Mouse (Mus musculus) cerebellum, adult 8-10 months (tissue): ENCODE data around the gene Macf1.
A peak's percentile ranks its signal among the peaks of the same experiment; 100 is the strongest.

Experiments used
- DNase-seq: peaks from one replicate; pipeline ENCODE4 v3.0.0; 2022

Gene Macf1

GRCm38 (mm10) chr4:123684260-123684659 is at the start of gene Macf1:
Gene Macf1, minus strand, starts transcription at chr4:123684360.
- DNase-seq, result peak; percentile 18

DNA sequence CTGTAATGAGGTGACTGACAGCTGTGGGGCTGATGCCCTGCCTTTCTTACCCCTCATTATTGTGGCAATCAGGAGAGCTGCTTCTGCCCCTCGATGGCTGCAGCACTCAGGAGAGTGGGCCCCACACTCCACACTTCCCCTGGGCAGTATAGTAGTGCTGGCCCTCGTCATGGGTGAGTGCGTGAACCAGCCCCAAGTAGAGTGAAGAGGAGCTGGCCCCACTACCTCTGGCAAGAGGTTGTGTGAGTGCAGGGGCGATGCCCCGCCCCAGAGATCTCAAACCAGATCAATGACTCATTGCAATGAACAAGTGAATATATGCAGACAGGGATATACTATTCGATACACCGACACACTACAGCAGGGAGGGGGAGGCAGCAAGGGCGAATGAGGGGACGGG is 49.4 kb upstream of the Macf1 start:
- DNase-seq, result no peak

DNA sequence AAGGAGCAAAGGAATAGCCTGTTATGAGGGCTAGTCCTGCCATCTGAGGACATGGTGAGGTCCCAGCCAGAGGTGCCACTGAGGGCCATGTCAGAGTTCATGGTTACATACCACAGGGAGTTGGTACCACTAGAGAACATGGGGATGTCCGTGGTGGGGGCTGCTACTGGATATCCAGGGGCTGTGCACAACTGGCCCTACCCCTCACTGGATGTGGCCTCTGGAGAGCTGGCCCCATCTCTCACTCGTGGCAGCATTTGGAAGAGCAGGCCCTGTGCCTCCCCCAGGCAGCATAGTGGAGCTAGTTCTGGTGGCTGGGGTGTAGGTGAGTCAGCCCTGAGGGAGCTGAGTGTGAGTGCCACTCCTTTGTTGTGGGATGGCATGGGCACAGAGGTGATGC is 48.8 kb upstream of the Macf1 start:
- no peak for DNase-seq

DNA sequence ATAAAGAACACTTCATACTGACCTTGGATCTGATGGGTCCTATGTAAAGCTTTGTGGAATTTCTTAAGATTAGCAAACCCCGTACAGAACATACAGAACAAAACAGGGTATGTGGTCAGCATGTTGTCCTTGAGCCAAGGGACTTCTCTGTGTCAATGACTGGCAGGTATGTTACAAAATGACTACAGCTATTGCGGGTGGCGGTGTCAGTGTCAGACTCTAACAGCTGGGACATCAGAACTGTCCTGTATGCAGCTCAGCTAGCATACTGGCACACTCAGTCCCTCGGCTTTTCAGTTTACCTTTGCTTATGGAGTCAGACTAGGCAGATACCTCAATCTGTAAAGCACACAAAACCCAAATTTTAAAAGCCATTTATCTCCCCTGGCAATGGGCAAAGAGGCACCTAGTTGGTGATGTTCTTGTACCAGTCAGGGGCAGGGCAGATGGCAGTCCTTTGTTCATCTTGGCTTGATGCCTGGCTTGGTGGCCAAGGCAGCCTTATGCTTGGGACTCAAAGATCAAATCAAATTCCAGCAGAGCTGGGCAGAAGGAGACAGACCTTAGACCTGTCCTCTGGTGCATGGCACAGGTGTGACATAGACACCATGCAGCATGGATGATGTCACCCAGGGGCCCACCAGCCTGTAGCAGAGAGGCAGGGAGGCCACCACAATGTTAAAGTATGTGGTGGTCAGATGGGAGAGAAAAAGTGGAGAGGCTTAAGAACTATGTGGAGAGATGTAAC is 48.2 kb upstream of the Macf1 start:
- peak; percentile 62 for DNase-seq

- DNase-seq, result no peak
Measured at GRCm38 (mm10) chr4:123721761-123722160, 37.6 kb upstream of the Macf1 start.

DNA sequence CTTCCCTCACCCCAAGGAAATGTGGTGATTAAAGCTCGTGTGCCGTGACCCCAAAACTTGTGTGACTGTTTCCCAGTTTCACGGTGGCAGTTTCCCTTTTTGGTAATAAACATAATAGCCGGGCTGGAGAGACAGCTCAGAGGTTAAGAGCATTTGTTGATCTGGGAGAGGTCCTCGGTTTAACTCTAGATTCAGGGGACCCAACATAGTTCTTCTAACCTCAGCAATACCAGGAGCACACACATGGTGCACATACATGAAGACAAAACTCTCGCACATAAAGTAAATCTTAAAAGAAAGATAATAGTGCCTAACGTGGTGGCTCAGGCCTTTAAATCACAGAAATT is 34.2 kb upstream of the Macf1 start:
- DNase-seq, result no peak

DNA sequence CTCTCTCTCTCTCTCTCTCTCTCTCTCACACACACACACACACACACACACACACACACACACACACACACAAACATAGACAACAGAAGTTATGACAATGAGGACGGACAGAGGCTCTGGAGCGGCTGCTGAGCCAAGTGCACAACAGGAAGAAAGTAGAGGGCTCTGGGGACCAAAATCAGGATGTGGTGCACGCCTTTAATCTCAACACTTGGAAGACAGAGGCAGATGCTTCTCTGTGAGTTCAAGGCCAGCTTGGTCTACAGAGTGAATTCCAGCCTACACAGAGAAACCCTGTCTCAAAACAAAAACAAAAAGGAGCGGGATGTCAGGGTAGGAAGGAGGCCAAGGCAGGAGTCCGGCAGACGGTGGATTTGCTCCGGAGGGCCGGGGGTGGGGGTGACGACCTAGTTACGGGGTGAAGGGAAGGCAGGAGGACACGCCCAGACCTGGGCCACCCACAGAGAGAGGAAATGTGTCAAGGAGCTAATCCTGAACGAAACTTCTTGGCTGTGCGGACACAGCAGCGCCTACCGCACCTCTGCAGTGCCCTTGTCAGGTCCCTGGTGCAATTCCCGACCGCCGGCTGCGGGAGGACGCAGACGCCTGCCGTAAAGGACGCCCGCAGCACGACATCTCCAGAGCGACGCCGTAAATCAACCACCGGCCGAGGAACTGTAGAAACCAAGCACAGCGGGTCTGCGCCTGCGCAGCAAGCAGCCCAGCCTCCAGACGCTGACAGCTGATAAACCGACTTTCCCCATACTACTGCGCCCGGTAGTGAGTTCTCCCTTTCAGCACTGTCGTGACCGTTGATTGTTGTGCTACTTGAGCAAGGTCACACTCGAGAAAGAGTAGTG is 33.6 kb upstream of the Macf1 start, which contains the start of gene Ndufs5:
TSS of gene Ndufs5 (minus strand) at position 629 of the 860 bp plus-strand sequence.
- DNase-seq, result peak; percentile 96

DNA sequence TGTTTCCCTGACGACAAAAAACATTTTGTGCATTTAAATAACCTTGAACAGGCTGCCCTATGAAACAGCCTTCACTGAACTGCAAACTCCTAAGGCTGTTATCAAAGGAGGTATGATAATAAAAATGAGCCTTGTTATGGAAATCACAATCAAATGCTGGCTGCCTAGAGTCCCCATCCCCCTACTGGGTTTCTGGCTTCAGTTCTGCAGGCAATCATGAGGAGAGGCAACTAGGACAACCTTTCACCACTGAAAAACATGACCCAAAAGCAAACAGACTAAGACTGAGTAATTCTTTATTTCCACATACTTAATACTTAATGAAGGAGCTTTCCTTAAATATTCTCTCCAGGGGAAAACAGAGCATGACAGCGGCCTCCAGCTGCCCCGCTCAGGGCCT is 28.3 kb upstream of the Macf1 start:
- DNase-seq, result no peak

DNA sequence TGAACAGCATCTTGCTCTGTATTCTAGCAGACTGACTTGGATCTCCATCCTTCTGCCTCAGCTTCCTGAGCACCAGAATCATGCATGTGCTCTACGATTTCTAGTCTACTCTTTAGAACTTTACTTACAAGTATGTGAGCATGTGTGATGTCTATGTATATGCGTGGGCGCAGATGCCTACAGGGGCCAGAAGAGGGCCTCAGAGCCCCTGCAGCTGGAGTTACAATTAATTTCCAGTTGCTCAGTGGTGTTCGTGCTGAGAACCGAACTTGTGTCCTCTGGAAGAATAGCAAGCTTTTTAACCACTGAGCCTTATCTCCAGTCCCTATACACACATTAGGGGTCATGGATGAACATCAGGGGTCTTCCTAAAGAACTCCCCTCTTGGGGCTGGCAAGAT is 23.2 kb upstream of the Macf1 start:
- no peak for DNase-seq

DNA sequence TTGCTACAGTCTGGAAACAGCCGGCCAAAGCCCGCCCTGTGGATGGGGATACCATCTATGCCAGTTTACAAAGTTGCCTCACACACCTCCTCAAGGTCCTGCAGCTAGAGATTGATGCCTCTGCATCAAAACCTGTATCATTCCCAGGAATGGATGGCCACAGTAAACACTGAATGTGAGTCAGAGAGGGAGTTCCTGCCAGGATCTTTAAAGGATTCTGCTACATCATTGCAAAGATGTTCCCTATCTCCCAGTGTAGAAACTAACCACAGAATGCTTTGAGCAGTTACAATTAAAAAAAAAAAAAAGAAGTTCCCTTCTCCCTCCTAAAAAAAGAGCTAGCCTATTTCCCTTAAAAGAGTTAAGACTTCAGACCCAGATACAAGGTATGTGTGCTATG is 21.2 kb upstream of the Macf1 start:
- DNase-seq, result no peak

DNA sequence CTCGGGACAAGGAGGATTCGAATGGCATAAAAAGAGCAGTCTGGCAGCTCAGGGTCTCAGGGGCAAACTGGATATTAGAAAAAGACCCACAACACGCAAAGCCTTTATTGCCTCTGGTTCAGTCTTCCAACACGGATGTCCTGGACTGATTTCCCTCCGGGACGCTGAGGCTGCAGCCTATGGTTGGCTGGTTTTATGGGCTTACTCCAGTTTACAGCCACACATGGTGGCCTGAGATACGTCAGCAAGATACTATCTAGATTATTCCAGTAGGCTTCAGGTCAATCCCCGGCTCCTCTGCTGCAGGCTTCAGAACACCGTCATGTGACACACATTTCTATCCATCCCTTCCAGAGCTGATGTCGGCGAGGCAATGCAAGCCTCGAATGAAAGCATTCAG is 9.2 kb upstream of the Macf1 start:
- DNase-seq, result no peak

GRCm38 (mm10) chr4:123692071-123692470 is 7.9 kb upstream of the Macf1 start:
- DNase-seq, result no peak

- no peak for DNase-seq
Measured at GRCm38 (mm10) chr4:123690311-123690710, 6.2 kb upstream of the Macf1 start.

DNA sequence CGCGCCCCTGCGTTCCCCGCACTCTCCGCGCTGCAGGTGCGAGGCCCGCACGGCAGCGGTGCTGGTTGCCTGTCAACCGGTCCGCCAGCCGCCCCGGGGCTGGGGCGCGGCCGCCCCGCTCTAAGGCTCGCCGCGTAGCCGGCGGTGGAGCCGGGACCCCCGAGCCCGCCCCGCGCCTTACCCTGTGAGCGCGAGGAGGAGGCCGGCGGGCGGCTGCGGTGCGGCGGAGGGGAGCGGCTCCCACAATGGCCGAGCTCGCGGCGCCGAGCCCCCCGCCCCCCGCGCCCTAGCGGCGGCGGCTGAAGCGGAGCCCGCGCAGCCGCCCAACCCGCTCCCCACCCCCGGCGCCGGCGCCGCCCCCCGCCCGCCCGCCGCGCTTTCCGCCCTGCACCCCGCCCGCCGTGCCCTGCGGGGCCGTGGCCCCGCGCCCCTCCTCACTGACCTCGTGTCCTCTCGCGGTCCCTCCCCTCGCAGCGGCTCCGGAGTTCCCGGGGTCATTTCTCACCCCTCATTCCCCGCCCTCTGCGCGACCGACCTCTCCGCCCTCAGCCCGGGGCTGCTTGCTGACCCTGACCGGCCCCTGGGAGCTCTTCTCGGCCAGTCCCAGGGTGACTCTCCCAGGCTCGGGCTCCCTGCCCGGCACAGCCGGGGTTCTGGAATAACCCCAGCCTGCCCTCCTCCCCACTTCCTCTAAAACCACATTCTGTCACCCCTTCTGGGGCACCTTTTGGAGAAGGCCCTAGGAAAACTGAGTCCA is 3.0 kb upstream of the Macf1 start:
- DNase-seq, result peak; percentile 75

DNA sequence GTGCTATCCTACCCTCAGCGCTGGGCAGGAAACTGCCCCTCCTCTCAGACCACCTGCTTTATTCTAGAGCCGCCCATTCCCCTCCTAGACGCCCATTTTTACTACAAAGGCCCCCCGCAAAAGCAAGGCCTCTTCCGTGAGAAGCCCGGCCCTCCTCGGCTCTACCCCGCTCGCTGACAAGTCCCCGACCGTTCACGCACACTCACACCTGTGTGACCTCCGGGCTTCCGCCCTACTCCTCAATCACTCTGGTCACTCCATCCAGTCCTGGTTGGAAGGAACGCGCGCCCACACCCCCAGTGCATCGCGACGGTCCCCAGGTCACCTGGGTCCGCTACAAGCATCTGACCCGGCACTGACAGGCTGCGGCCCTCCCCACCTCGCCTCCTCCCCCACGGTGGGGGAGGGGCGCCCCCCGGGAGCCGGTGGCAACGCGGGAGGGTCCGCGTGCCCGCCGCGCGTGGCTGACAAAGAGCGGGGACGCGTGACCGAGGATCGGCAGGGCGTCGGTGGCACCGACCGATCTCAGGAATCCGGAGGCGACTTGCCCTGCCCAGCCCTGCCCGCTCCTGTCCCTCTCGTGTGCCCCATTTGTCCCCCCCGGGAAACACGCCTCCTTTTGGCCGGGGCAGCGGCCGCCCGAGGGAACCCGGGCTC is 2.3 kb upstream of the Macf1 start:
- DNase-seq, result peak; percentile 61

- peak; percentile 81 for DNase-seq
Measured at GRCm38 (mm10) chr4:123685506-123686242, 1.5 kb upstream of the Macf1 start.

DNA sequence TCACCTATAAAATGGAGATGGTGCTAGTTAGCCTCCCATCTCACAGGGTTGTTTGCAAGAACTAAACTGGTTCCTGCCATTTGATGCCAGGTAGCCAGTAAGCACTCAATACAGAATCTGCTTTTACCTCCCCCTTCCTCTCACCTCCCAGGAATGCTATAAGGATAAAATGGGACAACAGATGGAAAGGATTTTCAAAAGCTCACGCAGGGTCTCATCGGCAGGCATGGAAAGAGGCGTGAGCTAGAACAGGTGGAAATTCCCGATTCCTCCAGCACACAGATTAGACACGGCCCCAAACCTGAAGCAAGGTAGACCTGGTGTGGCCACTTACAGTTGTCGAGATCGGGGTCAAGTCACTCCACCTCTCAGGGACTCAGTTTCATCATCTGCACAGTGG is 886 bp upstream of the Macf1 start:
- DNase-seq, result no peak

GRCm38 (mm10) chr4:123682291-123682690 is 1.9 kb downstream of the Macf1 start:
- peak; percentile 36 for DNase-seq

DNA sequence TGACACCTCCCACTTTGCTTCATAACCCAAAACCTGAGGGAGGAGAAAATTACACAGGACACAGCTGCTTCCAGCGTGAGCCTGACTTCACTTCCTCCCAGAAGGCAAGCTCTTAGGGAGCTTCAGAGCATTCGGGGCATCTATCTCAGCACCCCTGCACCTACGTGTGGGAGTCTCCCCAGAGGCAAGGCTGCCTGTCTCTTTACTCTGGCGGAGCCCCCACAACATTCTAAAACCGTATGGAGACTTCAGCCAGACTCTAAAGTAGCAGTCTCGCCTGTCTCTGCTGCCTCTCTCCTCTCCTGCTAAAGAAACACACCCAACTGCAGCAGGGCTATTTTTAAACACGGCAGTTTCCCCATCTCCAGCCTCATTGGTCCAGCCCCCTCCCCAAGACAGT is 3.2 kb downstream of the Macf1 start:
- peak; percentile 12 for DNase-seq

GRCm38 (mm10) chr4:123677060-123677804 is 6.9 kb downstream of the Macf1 start:
- DNase-seq, result peak; percentile 58

- DNase-seq, result no peak
Measured at GRCm38 (mm10) chr4:123670598-123670997, 13.6 kb downstream of the Macf1 start.
